Mouse (Mus musculus) MEL (cell line): ENCODE measurements around the gene Mbtd1.

ENCODE experiments used
- GATA1 ChIP-seq: IDR thresholded peaks from 2 replicates; pipeline ENCODE4 v1.6.1; 2011; ENCODE audit warnings: low read depth, low read length, improper control_type of control experiment
- MEF2A ChIP-seq: IDR thresholded peaks from 2 replicates; pipeline ENCODE4 v1.6.1; 2014; ENCODE audit warnings: low read depth, mild to moderate bottlenecking, inconsistent platforms, low read length, improper control_type of control experiment; ENCODE audit not compliant: poor library complexity, insufficient replicate concordance, severe bottlenecking; ENCODE audit errors: extremely low read depth

DNA sequence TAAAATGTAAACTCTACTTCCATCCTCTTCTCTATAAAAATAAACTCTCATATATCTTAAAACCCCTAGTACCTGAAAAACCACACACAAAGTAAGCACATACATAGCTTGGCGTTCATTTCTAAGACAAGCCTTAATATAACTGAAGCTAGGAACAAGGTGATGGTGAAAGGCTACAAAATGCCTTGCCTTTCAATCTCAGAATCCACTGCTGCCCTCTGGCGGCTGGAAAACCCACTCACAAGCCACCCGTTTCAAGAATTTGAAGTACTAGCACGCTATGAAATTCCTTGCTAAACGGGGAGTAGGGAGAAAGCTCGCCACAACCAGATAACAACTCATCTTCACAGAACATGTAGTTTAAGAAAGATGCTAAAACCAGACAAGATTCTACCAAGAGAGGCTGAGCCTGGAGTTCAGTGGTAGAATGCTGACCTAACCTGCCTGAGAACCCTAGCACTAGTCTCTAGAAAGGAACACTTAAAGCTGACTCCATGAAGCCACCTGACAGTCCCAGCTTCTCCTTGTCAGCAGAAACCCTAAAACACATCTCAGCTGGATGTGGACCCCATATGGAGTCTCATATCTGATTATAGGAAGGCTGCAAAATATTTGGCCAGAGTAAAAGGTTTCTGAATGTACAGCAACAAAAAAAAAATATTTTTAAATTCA lies 29.2 kb upstream of the Mbtd1 start:
- no peak for TF ChIP-seq MEF2A
- TF ChIP-seq GATA1, result no peak
